Mouse (Mus musculus): ENCODE data around the gene Igfbp7. TPM values are rescaled to one million over a fixed set of nuclear protein-coding genes. Genes with fewer than 3 reads are reported as not detected.

Gene Igfbp7
- polyA plus RNA-seq, 1 experiment from 2014 or later = 107 TPM

DNA sequence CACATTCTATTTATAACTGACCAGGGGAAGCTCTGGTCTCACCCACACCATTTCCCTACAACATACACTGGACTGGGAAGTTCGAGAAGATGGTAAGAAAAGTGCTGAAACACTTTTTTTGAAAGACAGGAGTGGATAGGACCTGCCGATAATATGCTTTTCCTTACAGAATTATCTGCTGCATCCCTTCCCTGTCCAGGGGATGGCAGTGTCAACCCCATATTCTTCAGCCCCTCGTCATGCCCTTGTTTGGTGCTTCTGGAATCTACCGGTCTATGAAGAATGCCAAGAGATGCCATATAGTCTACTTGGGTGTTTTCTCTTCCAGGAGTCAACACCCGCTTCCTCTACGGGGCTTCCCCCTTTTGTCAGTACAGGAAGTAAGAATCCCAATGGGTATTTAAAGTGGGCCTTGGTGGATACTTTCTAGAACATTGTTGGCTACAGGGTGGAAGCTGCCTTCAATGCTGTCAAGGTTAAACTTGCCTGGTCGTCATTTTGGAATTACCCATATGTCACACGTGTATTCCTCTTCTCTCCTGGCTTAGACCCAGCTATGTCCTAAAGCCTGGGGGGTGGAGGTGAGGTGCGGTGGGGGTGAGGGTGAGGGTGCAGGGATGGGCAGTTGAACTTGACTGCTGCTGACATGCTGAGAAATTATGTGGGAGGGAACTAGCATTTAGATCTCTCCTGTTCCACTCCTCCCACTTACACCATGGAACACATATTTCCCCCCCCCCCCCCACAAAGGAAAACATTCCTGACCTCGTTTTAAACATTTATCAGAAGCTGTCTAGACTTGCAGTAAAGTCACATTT, 21.0 kb downstream of the Igfbp7 start:
- H3K4me2 ChIP-seq (replicated peaks) = no peak overlapping the region
- no peak for ATAC-seq (ENCODE audit: insufficient number of reproducible peaks, low FRiP score, low TSS enrichment, low read depth)
- no peaks in the 10 kb centered on the region for H3K4me1 ChIP-seq
- WGBS = 63% methylated on average over 10 of the region's 10 CpGs
- H3K9ac ChIP-seq = no peak overlapping the region
- H3K27ac ChIP-seq (replicated peaks) = no peak overlapping the region
- no peaks in the 10 kb centered on the region for H3K27me3 ChIP-seq
- H3K9me3 ChIP-seq (replicated peaks) = no peaks in the 10 kb centered on the region
- no peak overlapping the region for H3K4me3 ChIP-seq (replicated peaks)
- H3K36me3 ChIP-seq = no peaks in the 10 kb centered on the region

DNA sequence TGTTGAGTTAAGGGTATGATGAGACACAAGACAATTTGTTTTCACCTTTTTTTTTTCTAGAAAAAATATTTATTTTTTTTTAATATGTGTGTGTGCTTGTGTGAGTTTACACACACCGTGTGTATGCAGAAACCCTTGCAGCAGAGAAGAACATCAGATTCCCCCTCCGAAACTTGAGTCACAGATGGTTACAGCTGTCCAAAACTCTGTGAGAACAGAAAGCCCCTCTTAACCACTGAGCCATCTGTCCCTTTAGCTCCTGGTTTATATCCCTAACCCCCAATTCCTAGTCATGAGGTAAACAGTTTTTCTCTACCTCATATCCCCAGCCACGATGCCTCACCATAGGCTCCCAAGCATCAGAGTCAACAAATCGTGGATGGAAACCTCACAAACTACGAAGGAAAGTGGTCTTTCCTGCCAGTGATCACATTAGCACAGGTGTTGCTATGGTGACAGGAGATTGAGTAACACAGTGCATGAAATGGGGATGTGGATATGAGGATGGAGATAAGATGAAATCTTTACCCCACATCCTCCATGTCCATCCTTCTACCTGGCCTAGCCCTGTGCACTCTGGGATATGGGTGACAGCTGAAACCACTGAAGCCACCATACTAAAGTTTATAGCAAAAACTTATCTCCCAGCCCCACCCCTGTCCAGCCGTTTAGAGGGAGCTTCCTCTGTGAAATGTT, 21.8 kb downstream of the Igfbp7 start:
- no peak overlapping the region for H3K4me3 ChIP-seq (replicated peaks)
- H3K9me3 ChIP-seq (replicated peaks) = no peaks in the 10 kb centered on the region
- H3K27ac ChIP-seq (replicated peaks) = no peak overlapping the region
- H3K27me3 ChIP-seq = no peaks in the 10 kb centered on the region
- ATAC-seq (ENCODE audit: insufficient number of reproducible peaks, low FRiP score, low TSS enrichment, low read depth) = no peak
- no peak overlapping the region for H3K4me2 ChIP-seq (replicated peaks)
- no peak overlapping the region for H3K9ac ChIP-seq
- H3K36me3 ChIP-seq = no peaks in the 10 kb centered on the region
- no peaks in the 10 kb centered on the region for H3K4me1 ChIP-seq
- WGBS = 75% methylated on average over 6 of the region's 6 CpGs

DNA sequence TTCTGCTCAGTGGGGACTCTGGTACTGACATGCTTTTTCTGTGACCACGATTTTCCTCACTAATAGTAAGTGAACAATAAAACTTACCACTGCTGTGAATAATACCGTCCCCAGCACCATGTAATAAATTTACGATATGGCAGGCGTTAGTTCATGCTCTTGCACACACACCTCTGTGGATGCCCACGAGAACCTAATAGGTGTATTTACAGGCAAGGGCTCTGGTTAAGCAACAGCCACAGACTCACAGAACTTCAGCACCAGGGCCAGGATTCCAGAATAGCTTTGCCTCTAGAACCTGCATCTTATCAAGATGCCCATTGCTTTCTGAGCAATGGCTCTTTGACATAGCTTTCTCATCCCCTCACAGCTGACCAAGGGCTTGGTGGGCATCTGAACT, 22.6 kb downstream of the Igfbp7 start:
- no peaks in the 10 kb centered on the region for H3K9me3 ChIP-seq (replicated peaks)
- no peaks in the 10 kb centered on the region for H3K27me3 ChIP-seq
- no peak overlapping the region for H3K9ac ChIP-seq
- no peaks in the 10 kb centered on the region for H3K4me1 ChIP-seq
- 86% methylated on average over 5 of the region's 5 CpGs for WGBS
- no peaks in the 10 kb centered on the region for H3K36me3 ChIP-seq
- no peak overlapping the region for H3K27ac ChIP-seq (replicated peaks)
- ATAC-seq (ENCODE audit: insufficient number of reproducible peaks, low FRiP score, low TSS enrichment, low read depth) = no peak
- H3K4me3 ChIP-seq (replicated peaks) = no peak overlapping the region
- H3K4me2 ChIP-seq (replicated peaks) = no peak overlapping the region

DNA sequence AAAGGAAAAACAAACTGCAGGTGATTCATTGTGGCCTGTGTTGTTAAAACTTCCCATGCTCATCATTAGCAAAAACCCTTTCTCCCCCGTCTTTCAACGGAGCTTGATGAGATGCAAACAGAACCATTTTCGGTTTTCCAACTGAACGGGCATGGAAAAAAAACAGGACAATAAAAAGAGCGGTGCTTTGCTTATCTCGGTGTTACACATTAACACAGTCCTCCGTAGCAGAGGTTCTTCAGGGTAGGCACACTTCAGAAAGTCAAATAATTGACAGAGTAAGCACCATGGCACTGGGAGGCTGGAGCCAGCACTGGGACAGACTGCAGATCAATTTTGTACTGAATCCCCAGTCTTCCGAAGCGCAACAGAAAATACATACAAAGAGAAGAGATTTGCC, 23.1 kb downstream of the Igfbp7 start:
- H3K4me2 ChIP-seq (replicated peaks) = no peak overlapping the region
- no peaks in the 10 kb centered on the region for H3K9me3 ChIP-seq (replicated peaks)
- no peak overlapping the region for H3K9ac ChIP-seq
- no peak for ATAC-seq (ENCODE audit: insufficient number of reproducible peaks, low FRiP score, low TSS enrichment, low read depth)
- no peaks in the 10 kb centered on the region for H3K36me3 ChIP-seq
- no peaks in the 10 kb centered on the region for H3K4me1 ChIP-seq
- no peaks in the 10 kb centered on the region for H3K27me3 ChIP-seq
- WGBS = 88% methylated on average over 9 of the region's 9 CpGs
- no peak overlapping the region for H3K4me3 ChIP-seq (replicated peaks)
- no peak overlapping the region for H3K27ac ChIP-seq (replicated peaks)

DNA sequence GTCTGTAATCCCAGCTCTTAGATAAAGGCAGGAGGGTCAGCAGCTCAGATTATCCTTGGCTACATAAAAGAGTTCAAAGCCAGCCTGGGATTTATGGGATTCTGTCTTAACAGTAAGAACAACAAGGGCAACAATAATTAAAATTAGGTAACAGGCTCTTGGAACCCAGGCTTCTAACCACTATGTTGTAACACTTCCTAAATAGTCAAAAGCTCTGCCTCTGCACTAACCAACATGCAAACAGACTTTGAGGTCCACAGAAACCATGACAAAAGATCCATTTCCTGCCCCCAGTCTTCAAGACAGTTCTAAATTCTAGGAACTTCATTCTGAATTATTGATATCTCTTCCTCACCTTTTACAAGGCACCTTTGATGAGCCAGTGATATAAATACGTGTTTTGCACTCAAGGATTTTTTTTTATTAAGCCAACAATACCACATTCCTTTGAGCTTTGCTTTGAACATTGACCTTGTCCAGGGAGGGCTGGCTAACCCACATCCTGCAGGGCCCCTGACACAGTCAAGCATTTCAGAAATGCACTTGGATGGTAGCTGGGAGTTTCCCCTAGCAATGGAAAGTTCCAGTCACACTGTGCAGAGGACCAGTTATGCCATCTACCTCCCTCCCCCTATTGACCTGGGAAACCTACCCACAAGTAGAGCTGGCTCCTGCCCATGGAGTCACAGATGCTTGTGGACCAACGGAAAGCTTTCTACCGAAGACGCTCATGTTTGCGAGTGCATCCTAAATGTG, 23.9 kb downstream of the Igfbp7 start:
- H3K36me3 ChIP-seq = no peaks in the 10 kb centered on the region
- no peak for ATAC-seq (ENCODE audit: insufficient number of reproducible peaks, low FRiP score, low TSS enrichment, low read depth)
- no peaks in the 10 kb centered on the region for H3K9me3 ChIP-seq (replicated peaks)
- no peak overlapping the region for H3K9ac ChIP-seq
- H3K27ac ChIP-seq (replicated peaks) = no peak overlapping the region
- 84% methylated on average over 5 of the region's 5 CpGs for WGBS
- H3K27me3 ChIP-seq = no peaks in the 10 kb centered on the region
- no peak overlapping the region for H3K4me2 ChIP-seq (replicated peaks)
- H3K4me3 ChIP-seq (replicated peaks) = no peak overlapping the region
- no peaks in the 10 kb centered on the region for H3K4me1 ChIP-seq

DNA sequence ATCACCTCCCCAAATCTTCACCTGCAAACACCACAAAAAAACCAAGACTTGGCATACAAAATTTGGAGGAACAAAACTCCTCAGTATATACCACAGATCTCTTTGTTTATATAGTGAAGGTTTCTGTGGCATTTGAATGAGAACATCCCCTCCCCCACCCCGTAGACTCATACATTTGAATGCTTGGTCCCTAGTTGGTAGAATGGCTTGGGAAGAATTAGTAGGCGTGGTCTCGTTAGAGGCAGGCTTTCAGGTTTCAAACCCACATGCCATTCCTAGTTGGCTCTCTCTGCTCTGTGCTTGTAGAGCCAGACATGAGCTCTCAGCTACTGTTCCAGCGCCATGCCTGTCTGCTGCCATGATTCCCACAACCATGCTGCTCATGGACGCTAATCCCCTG, 26.2 kb downstream of the Igfbp7 start:
- 81% methylated on average over 5 of the region's 5 CpGs for WGBS

DNA sequence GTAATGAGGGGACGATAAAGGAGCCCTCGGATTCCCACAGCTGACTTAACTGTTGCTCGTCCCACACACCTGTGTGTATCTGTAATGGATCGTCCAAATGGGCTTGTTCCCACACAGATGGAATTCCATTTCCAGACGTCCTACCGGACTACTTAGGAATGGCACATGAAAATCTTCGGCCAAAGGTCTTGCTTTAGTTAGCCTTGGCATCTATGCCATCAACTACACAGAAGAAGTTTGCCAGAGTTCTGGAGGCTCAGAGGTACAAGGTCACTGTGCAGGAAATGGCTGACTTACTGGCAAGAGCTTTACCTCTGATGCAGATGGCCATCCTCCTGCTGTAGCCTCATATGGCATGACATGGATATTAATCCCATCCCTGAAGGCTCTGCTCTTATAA, 26.6 kb downstream of the Igfbp7 start:
- ATAC-seq (ENCODE audit: insufficient number of reproducible peaks, low FRiP score, low TSS enrichment, low read depth) = no peak
- no peak overlapping the region for H3K9ac ChIP-seq
- H3K27ac ChIP-seq (replicated peaks) = no peak overlapping the region
- H3K36me3 ChIP-seq = no peaks in the 10 kb centered on the region
- H3K4me1 ChIP-seq = no peaks in the 10 kb centered on the region
- no peaks in the 10 kb centered on the region for H3K27me3 ChIP-seq
- H3K4me3 ChIP-seq (replicated peaks) = no peak overlapping the region
- H3K9me3 ChIP-seq (replicated peaks) = no peaks in the 10 kb centered on the region
- H3K4me2 ChIP-seq (replicated peaks) = no peak overlapping the region
- WGBS = 81% methylated on average over 7 of the region's 7 CpGs

More for the DNA sequence above, 26.2 kb downstream of the Igfbp7 start:
- ATAC-seq (ENCODE audit: insufficient number of reproducible peaks, low FRiP score, low TSS enrichment, low read depth) = no peak
- Histone ChIP-seq H3K4me2 (replicated peaks) (no peak overlapping the region), H3K27ac (replicated peaks) (no peak overlapping the region), H3K4me1 (no peaks in the 10 kb centered on the region), H3K9ac (no peak overlapping the region), H3K9me3 (replicated peaks) (no peaks in the 10 kb centered on the region), H3K27me3 (no peaks in the 10 kb centered on the region), H3K36me3 (no peaks in the 10 kb centered on the region), H3K4me3 (replicated peaks) (no peak overlapping the region)

DNA sequence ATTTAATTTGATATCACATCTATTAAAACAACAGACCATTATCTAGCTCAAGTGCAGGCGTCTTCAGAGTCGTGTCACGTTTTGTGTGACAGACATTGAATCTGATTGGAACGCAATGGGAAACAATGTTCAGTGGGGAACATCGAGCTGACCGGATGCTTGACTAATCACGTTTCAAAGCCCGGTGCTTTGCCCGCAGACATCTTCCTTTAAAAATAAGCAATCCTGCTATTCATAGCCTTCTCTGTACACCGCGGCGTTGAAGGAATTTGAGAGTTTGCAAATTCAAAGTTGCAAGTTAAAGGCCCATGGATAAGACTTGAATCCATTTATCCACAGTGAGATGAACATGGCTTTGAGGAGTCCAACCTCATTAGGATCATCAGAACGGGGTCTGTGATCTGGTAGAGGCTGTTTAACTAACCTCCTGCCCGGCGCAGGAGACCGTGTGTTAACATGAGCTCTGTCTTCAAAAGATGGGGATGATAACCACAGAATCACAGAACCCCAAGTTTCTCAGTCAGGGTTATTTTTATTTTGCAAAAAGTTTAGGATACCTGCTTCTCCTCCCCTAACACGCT, 27.4 kb downstream of the Igfbp7 start:
- Histone ChIP-seq H3K9ac (no peak overlapping the region), H3K27ac (replicated peaks) (no peak overlapping the region), H3K9me3 (replicated peaks) (no peaks in the 10 kb centered on the region), H3K4me1 (no peaks in the 10 kb centered on the region), H3K4me2 (replicated peaks) (no peak overlapping the region), H3K27me3 (no peaks in the 10 kb centered on the region), H3K36me3 (no peaks in the 10 kb centered on the region), H3K4me3 (replicated peaks) (no peak overlapping the region)
- WGBS = 54% methylated on average over 17 of the region's 17 CpGs
- no peak for ATAC-seq (ENCODE audit: insufficient number of reproducible peaks, low FRiP score, low TSS enrichment, low read depth)

DNA sequence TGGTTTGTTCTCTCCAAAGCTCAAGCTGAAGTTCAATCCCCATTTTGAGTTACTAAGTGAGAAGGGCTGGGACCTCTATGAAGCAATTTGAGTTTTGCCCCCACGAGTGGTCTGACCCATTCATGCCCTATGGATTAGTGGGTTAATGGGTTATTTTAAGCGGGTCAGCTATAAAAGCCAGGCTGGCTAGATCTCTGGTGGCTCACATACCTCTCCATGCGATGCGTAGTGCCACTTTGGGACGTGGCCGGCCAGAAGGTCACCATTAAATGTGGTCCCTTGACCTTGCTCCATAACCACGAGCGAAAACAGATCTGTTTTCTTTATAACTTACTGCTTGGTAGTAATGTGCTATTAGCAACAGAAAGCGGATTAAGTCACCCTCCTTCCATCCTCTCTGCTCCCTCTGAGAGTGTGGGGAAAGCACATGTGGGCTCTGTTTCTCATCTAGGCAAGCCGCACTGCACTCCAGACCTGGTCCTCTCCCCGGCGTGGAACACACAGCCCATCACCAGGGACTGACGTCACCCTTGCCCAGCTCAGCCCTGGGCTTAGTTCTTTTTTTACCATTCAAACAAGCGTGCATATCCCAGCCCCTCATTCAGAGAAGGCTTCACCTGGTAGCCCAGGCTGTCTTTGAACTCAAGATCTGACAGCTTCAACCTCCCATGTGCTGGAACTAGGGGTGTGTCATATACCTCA, 28.3 kb downstream of the Igfbp7 start:
- no peak overlapping the region for H3K9ac ChIP-seq
- H3K4me2 ChIP-seq (replicated peaks) = no peak overlapping the region
- H3K9me3 ChIP-seq (replicated peaks) = no peaks in the 10 kb centered on the region
- no peaks in the 10 kb centered on the region for H3K27me3 ChIP-seq
- H3K27ac ChIP-seq (replicated peaks) = no peak overlapping the region
- WGBS = 49% methylated on average over 14 of the region's 14 CpGs
- H3K36me3 ChIP-seq = no peaks in the 10 kb centered on the region
- H3K4me3 ChIP-seq (replicated peaks) = no peak overlapping the region
- ATAC-seq (ENCODE audit: insufficient number of reproducible peaks, low FRiP score, low TSS enrichment, low read depth) = no peak; the same call in 1 of the 2 replicates
- H3K4me1 ChIP-seq = no peaks in the 10 kb centered on the region

DNA sequence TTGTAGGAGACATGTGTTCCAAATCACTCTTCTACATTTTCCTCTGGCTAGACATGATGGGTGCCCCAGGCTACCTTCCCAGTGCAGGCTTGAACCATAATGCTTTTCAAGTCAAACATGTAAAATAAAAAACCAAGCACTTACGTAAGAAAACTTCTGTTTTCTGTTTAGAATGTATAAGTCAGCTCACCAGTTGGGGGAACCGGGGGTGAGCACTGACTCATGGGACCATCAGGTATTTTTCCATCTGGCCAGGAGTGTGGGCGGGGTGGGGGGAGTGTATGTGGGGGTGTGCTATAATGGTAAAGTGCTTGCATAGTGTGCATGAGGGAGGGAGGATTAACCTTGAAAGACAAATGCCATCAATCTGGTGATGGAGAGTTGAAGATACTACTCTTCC, 29.8 kb downstream of the Igfbp7 start:
- Histone ChIP-seq H3K4me1 (no peaks in the 10 kb centered on the region), H3K9ac (no peak overlapping the region)

DNA sequence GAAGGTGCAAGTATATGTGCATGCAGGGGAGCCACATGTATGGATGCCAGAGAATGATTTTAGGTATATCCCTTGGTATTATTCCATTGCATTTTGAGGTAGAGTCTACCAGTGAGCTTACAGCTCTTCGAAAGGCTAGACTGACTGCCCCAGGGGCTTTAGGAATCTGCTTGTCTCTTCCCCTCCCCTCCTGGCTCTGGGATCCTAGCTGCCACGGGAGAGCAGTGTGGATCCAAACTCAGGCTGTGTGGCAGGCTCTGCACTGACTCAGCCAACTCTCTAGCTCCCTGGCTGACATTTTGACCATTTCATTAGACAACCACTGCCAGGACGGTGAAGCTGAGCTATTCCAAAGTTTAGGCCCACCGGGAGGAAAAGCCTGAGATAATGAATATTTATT, 32.3 kb downstream of the Igfbp7 start:
- WGBS = 58% methylated on average over 4 of the region's 4 CpGs
- H3K4me3 ChIP-seq (replicated peaks) = no peak overlapping the region
- ATAC-seq (ENCODE audit: insufficient number of reproducible peaks, low FRiP score, low TSS enrichment, low read depth) = no peak

More for the DNA sequence above, 29.8 kb downstream of the Igfbp7 start:
- Histone ChIP-seq H3K27me3 (no peaks in the 10 kb centered on the region), H3K36me3 (no peaks in the 10 kb centered on the region), H3K27ac (replicated peaks) (no peak overlapping the region), H3K4me3 (replicated peaks) (no peak overlapping the region), H3K4me2 (replicated peaks) (no peak overlapping the region), H3K9me3 (replicated peaks) (no peaks in the 10 kb centered on the region)
- ATAC-seq (ENCODE audit: insufficient number of reproducible peaks, low FRiP score, low TSS enrichment, low read depth) = no peak
- 77% methylated on average over 3 of the region's 3 CpGs for whole genome bisulfite sequencing

More for the DNA sequence above, 32.3 kb downstream of the Igfbp7 start:
- no peaks in the 10 kb centered on the region for H3K36me3 ChIP-seq
- no peaks in the 10 kb centered on the region for H3K4me1 ChIP-seq
- H3K9ac ChIP-seq = no peak overlapping the region
- no peaks in the 10 kb centered on the region for H3K9me3 ChIP-seq (replicated peaks)
- no peak overlapping the region for H3K4me2 ChIP-seq (replicated peaks)
- H3K27ac ChIP-seq (replicated peaks) = no peak overlapping the region
- no peaks in the 10 kb centered on the region for H3K27me3 ChIP-seq

All from embryonic facial prominence, embryonic 15.5 days (tissue).